Mouse (Mus musculus): Measurements from ENCODE around the gene Galns. TPM values are rescaled to one million over a fixed set of nuclear protein-coding genes. Genes with fewer than 3 reads are reported as not detected.

Gene Galns
- polyA plus RNA-seq, 1 experiment from 2014 or later = 4.6 TPM

- Histone ChIP-seq H3K9ac (0 out of 2 replicates have a peak overlapping the region, but pooled peaks have one; percentile 0), H3K4me3 (no peak overlapping the region), H3K36me3 (peaks cover 63% of the 10 kb centered on the region), H3K4me2 (peak overlapping the region; percentile 96; the same call in 1 of the 2 replicates), H3K4me1 (peaks cover 86% of the 10 kb centered on the region), H3K27me3 (replicated peaks) (no peaks in the 10 kb centered on the region), H3K9me3 (replicated peaks) (no peaks in the 10 kb centered on the region), H3K27ac (no peak overlapping the region)
- 91% methylated on average over 17 of the region's 17 CpGs for WGBS (ENCODE audit: insufficient replicate concordance)
- no peak for ATAC-seq
These were observed 39.5 kb downstream of the Galns start for GRCm38 (mm10) chr8:122571750-122572267.

- Histone ChIP-seq H3K9ac (no peak overlapping the region), H3K4me1 (peaks cover 87% of the 10 kb centered on the region)
These were observed 40.1 kb downstream of the Galns start for GRCm38 (mm10) chr8:122571153-122571552.

GRCm38 (mm10) chr8:122569996-122570395 lies 41.3 kb downstream of the Galns start:
- Histone ChIP-seq H3K4me1 (peaks cover 81% of the 10 kb centered on the region), H3K9ac (0 out of 2 replicates have a peak overlapping the region, but pooled peaks have one; percentile 98), H3K4me3 (peak overlapping the region; percentile 98), H3K4me2 (peak overlapping the region; percentile 96), H3K27ac (peak overlapping the region; percentile 93), H3K36me3 (peaks cover 62% of the 10 kb centered on the region), H3K9me3 (replicated peaks) (no peaks in the 10 kb centered on the region), H3K27me3 (replicated peaks) (no peaks in the 10 kb centered on the region)
- no peak for ATAC-seq
- 93% methylated on average over 16 of the region's 16 CpGs for WGBS (ENCODE audit: insufficient replicate concordance)

More at GRCm38 (mm10) chr8:122571153-122571552, 40.1 kb downstream of the Galns start:
- 85% methylated on average over 11 of the region's 11 CpGs for WGBS (ENCODE audit: insufficient replicate concordance)
- no peaks in the 10 kb centered on the region for H3K27me3 ChIP-seq (replicated peaks)
- no peak overlapping the region for H3K4me3 ChIP-seq
- H3K4me2 ChIP-seq = peak overlapping the region; percentile 96; the same call in 1 of the 2 replicates
- H3K36me3 ChIP-seq = peaks cover 63% of the 10 kb centered on the region
- H3K27ac ChIP-seq = 0 out of 2 replicates have a peak overlapping the region, but pooled peaks have one; percentile 8
- no peak for ATAC-seq
- H3K9me3 ChIP-seq (replicated peaks) = no peaks in the 10 kb centered on the region

GRCm38 (mm10) chr8:122569329-122569728 lies 41.9 kb downstream of the Galns start:
- Histone ChIP-seq H3K27me3 (replicated peaks) (no peaks in the 10 kb centered on the region), H3K9me3 (replicated peaks) (no peaks in the 10 kb centered on the region), H3K4me3 (peak overlapping the region; percentile 98), H3K4me2 (peak overlapping the region; percentile 96), H3K9ac (peak overlapping the region; percentile 98), H3K4me1 (peaks cover 74% of the 10 kb centered on the region), H3K36me3 (peaks cover 55% of the 10 kb centered on the region), H3K27ac (peak overlapping the region; percentile 93)
- WGBS (ENCODE audit: insufficient replicate concordance) = 54% methylated on average over 9 of the region's 9 CpGs
- ATAC-seq = no peak

- 17% methylated on average over 10 of the region's 10 CpGs for WGBS (ENCODE audit: insufficient replicate concordance)
- Histone ChIP-seq H3K9me3 (replicated peaks) (no peaks in the 10 kb centered on the region), H3K4me2 (peak overlapping the region; percentile 96), H3K36me3 (peaks cover 51% of the 10 kb centered on the region), H3K4me3 (peak overlapping the region; percentile 98), H3K9ac (peak overlapping the region; percentile 98), H3K27me3 (replicated peaks) (no peaks in the 10 kb centered on the region), H3K4me1 (peaks cover 70% of the 10 kb centered on the region), H3K27ac (peak overlapping the region; percentile 93)
- no peak for ATAC-seq
These were observed 42.4 kb downstream of the Galns start for GRCm38 (mm10) chr8:122568881-122569309.

GRCm38 (mm10) chr8:122568109-122568504 lies 43.2 kb downstream of the Galns start:
- H3K4me2 ChIP-seq = peak overlapping the region; percentile 96
- ATAC-seq = peak; percentile 53
- WGBS (ENCODE audit: insufficient replicate concordance) = 0% methylated on average over 34 of the region's 34 CpGs
- H3K9me3 ChIP-seq (replicated peaks) = no peaks in the 10 kb centered on the region
- H3K27ac ChIP-seq = peak overlapping the region; percentile 93
- H3K4me3 ChIP-seq = peak overlapping the region; percentile 98
- no peaks in the 10 kb centered on the region for H3K27me3 ChIP-seq (replicated peaks)
- peaks cover 43% of the 10 kb centered on the region for H3K36me3 ChIP-seq
- H3K4me1 ChIP-seq = peaks cover 62% of the 10 kb centered on the region
- peak overlapping the region; percentile 98 for H3K9ac ChIP-seq

GRCm38 (mm10) chr8:122567361-122568108 lies 43.7 kb downstream of the Galns start, which contains the start of gene Cdt1:
Gene Cdt1, plus strand, starts transcription at chr8:122568015.
- peak within 1 kb of the TSS; percentile 98 for H3K9ac ChIP-seq
- H3K36me3 ChIP-seq = peaks cover 37% of the 10 kb centered on the region
- peak within 1 kb of the TSS; percentile 98 for H3K4me3 ChIP-seq
- H3K4me1 ChIP-seq = peaks cover 56% of the 10 kb centered on the region
- peak within 1 kb of the TSS; percentile 96 for H3K4me2 ChIP-seq
- H3K27ac ChIP-seq = peak within 1 kb of the TSS; percentile 93
- peak; percentile 94 for ATAC-seq
- H3K27me3 ChIP-seq (replicated peaks) = no peaks in the 10 kb centered on the region
- under 1% methylated on average over 62 of the region's 62 CpGs for WGBS (ENCODE audit: insufficient replicate concordance)
- no peaks in the 10 kb centered on the region for H3K9me3 ChIP-seq (replicated peaks)

- Histone ChIP-seq H3K9ac (peak overlapping the region; percentile 98), H3K27ac (peak overlapping the region; percentile 93), H3K4me3 (peak overlapping the region; percentile 98), H3K36me3 (peaks cover 30% of the 10 kb centered on the region), H3K9me3 (replicated peaks) (no peaks in the 10 kb centered on the region), H3K4me2 (peak overlapping the region; percentile 96), H3K27me3 (replicated peaks) (no peaks in the 10 kb centered on the region), H3K4me1 (peaks cover 48% of the 10 kb centered on the region)
- ATAC-seq = no peak
- WGBS (ENCODE audit: insufficient replicate concordance) = 17% methylated on average over 6 of the region's 6 CpGs
These were observed 44.5 kb downstream of the Galns start for GRCm38 (mm10) chr8:122566766-122567165.

- H3K9ac ChIP-seq = no peak overlapping the region
- no peaks in the 10 kb centered on the region for H3K9me3 ChIP-seq (replicated peaks)
- no peaks in the 10 kb centered on the region for H3K27me3 ChIP-seq (replicated peaks)
- no peak for ATAC-seq
- peaks cover 9% of the 10 kb centered on the region for H3K36me3 ChIP-seq
- H3K4me2 ChIP-seq = no peak overlapping the region
- H3K27ac ChIP-seq = 0 out of 2 replicates have a peak overlapping the region, but pooled peaks have one; percentile 16
- H3K4me3 ChIP-seq = no peak overlapping the region
- peaks cover 27% of the 10 kb centered on the region for H3K4me1 ChIP-seq
- 63% methylated on average over 25 of the region's 25 CpGs for WGBS (ENCODE audit: insufficient replicate concordance)
These were observed 46.6 kb downstream of the Galns start for GRCm38 (mm10) chr8:122564363-122565352.

- WGBS (ENCODE audit: insufficient replicate concordance) = 43% methylated on average over 5 of the region's 5 CpGs
These were observed 50.1 kb downstream of the Galns start for GRCm38 (mm10) chr8:122561199-122561598.

GRCm38 (mm10) chr8:122558671-122559349 lies 52.5 kb downstream of the Galns start:
- 25% methylated on average over 12 of the region's 12 CpGs for WGBS (ENCODE audit: insufficient replicate concordance)
- Histone ChIP-seq H3K27ac (peak overlapping the region; percentile 45; the same call in 1 of the 2 replicates), H3K4me2 (no peak overlapping the region), H3K4me1 (peaks cover 56% of the 10 kb centered on the region), H3K9ac (no peak overlapping the region), H3K27me3 (replicated peaks) (no peaks in the 10 kb centered on the region), H3K9me3 (replicated peaks) (no peaks in the 10 kb centered on the region), H3K4me3 (no peak overlapping the region), H3K36me3 (no peaks in the 10 kb centered on the region)
- no peak for ATAC-seq

More at GRCm38 (mm10) chr8:122561199-122561598, 50.1 kb downstream of the Galns start:
- H3K4me3 ChIP-seq = no peak overlapping the region
- H3K9ac ChIP-seq = no peak overlapping the region
- no peak overlapping the region for H3K4me2 ChIP-seq
- no peaks in the 10 kb centered on the region for H3K27me3 ChIP-seq (replicated peaks)
- no peak overlapping the region for H3K27ac ChIP-seq
- ATAC-seq = no peak
- H3K4me1 ChIP-seq = peaks cover 38% of the 10 kb centered on the region
- no peaks in the 10 kb centered on the region for H3K9me3 ChIP-seq (replicated peaks)
- no peaks in the 10 kb centered on the region for H3K36me3 ChIP-seq
